Mouse (Mus musculus): ENCODE results near the gene Spin4. TPM values are rescaled to one million over a fixed set of nuclear protein-coding genes. Genes with fewer than 3 reads are reported as not detected.

The Spin4 gene
- polyA plus RNA-seq, 1 experiment from 2014 or later: 0.46 TPM

Other genes starting within 250 kb of the Spin4 start
- gene Arhgef9, start 170.2 kb upstream of the Spin4 start, polyA plus RNA-seq (2015; fragmentation: Nextera tagmentation; extraction: Ambion mirVana): 1.2 and 1.8 TPM in 2 replicates